Mouse (Mus musculus): ENCODE data around the gene Olfr1417. TPM values are rescaled to one million over a fixed set of nuclear protein-coding genes. Genes with fewer than 3 reads are reported as not detected.
"Not testable (repeated sequence)": the region's sequence is repeated elsewhere in the genome, so short reads cannot be mapped to it uniquely, and the experiment has no call there.

Olfr1417 gene
- polyA plus RNA-seq (2012; rRNA removed) = not detected in 2 replicates

- 86% methylated on average over 4 of the region's 4 CpGs for WGBS
Measured at GRCm38 (mm10) chr19:11839119-11839518, at the start of gene Olfr1417. Olfr1417 (minus strand) TSS chr19:11839219.

GRCm38 (mm10) chr19:11886265-11886664 lies 47.2 kb upstream of the Olfr1417 start, which contains the start of gene Olfr1420:
Olfr1420 (plus strand) TSS chr19:11886565.
- WGBS = 13% methylated on average over 1 of the region's 1 CpGs

More at GRCm38 (mm10) chr19:11839119-11839518, at the start of gene Olfr1417:
- no peak for DNase-seq (ENCODE audit: low read depth, low spot score)

GRCm38 (mm10) chr19:11878404-11878803 lies 39.4 kb upstream of the Olfr1417 start:
- not testable (repeated sequence) for DNase-seq (ENCODE audit: low read depth, low spot score)
- WGBS = 55% methylated on average over 22 of the region's 22 CpGs

More at GRCm38 (mm10) chr19:11886265-11886664, 47.2 kb upstream of the Olfr1417 start, which contains the start of gene Olfr1420:
- no peak for DNase-seq (ENCODE audit: low read depth, low spot score)

GRCm38 (mm10) chr19:11875006-11875405 lies 36.0 kb upstream of the Olfr1417 start, which contains the start of gene Olfr1419:
Olfr1419 (minus strand) TSS chr19:11875106.
- no peak for DNase-seq (ENCODE audit: low read depth, low spot score)
- 23% methylated on average over 1 of the region's 1 CpGs for WGBS

GRCm38 (mm10) chr19:11867837-11868236 lies 28.8 kb upstream of the Olfr1417 start:
- 83% methylated on average over 2 of the region's 2 CpGs for WGBS
- no peak for DNase-seq (ENCODE audit: low read depth, low spot score)

GRCm38 (mm10) chr19:11860966-11861365 lies 21.9 kb upstream of the Olfr1417 start, which contains the start of gene Olfr1418:
Olfr1418 (minus strand) TSS chr19:11861066.
- WGBS = 98% methylated on average over 1 of the region's 1 CpGs
- no peak for DNase-seq (ENCODE audit: low read depth, low spot score)

GRCm38 (mm10) chr19:11856506-11856905 lies 17.5 kb upstream of the Olfr1417 start:
- 65% methylated on average over 6 of the region's 6 CpGs for WGBS
- DNase-seq (ENCODE audit: low read depth, low spot score) = no peak

- 88% methylated on average over 2 of the region's 2 CpGs for WGBS
- DNase-seq (ENCODE audit: low read depth, low spot score) = no peak
Measured at GRCm38 (mm10) chr19:11854821-11855220, 15.8 kb upstream of the Olfr1417 start.

GRCm38 (mm10) chr19:11852652-11853051 lies 13.6 kb upstream of the Olfr1417 start:
- WGBS = 56% methylated on average over 4 of the region's 4 CpGs
- no peak for DNase-seq (ENCODE audit: low read depth, low spot score)

- no peak for DNase-seq (ENCODE audit: low read depth, low spot score)
- WGBS = 85% methylated on average over 4 of the region's 4 CpGs
Measured at GRCm38 (mm10) chr19:11846333-11846732, 7.3 kb upstream of the Olfr1417 start.

- 69% methylated on average over 4 of the region's 4 CpGs for WGBS
- DNase-seq (ENCODE audit: low read depth, low spot score) = no peak
Measured at GRCm38 (mm10) chr19:11823346-11824065, 15.5 kb downstream of the Olfr1417 start.

- 23% methylated on average over 6 of the region's 6 CpGs for WGBS
- DNase-seq (ENCODE audit: low read depth, low spot score) = no peak
Measured at GRCm38 (mm10) chr19:11820211-11820610, 18.8 kb downstream of the Olfr1417 start.

- DNase-seq (ENCODE audit: low read depth, low spot score) = peak; percentile 65
- WGBS = under 1% methylated on average over 15 of the region's 15 CpGs
Measured at GRCm38 (mm10) chr19:11819800-11820199, 19.2 kb downstream of the Olfr1417 start.

GRCm38 (mm10) chr19:11819143-11819700 lies 19.8 kb downstream of the Olfr1417 start, which contains the start of gene Stx3:
Stx3 (minus strand) TSS chr19:11819403.
- no peak for DNase-seq (ENCODE audit: low read depth, low spot score)
- WGBS = under 1% methylated on average over 20 of the region's 20 CpGs

- no peak for DNase-seq (ENCODE audit: low read depth, low spot score)
- WGBS = under 1% methylated on average over 73 of the region's 83 CpGs
Measured at GRCm38 (mm10) chr19:11818199-11819142, 20.5 kb downstream of the Olfr1417 start.

- DNase-seq (ENCODE audit: low read depth, low spot score) = no peak
- 40% methylated on average over 5 of the region's 5 CpGs for WGBS
Measured at GRCm38 (mm10) chr19:11817586-11817985, 21.4 kb downstream of the Olfr1417 start.

- no peak for DNase-seq (ENCODE audit: low read depth, low spot score)
- 68% methylated on average over 6 of the region's 6 CpGs for WGBS
Measured at GRCm38 (mm10) chr19:11816706-11817105, 22.3 kb downstream of the Olfr1417 start.

- WGBS = 68% methylated on average over 6 of the region's 6 CpGs
- no peak for DNase-seq (ENCODE audit: low read depth, low spot score)
Measured at GRCm38 (mm10) chr19:11814742-11815333, 24.2 kb downstream of the Olfr1417 start.

GRCm38 (mm10) chr19:11813649-11814048 lies 25.4 kb downstream of the Olfr1417 start:
- DNase-seq (ENCODE audit: low read depth, low spot score) = no peak
- 64% methylated on average over 8 of the region's 8 CpGs for WGBS

All from large intestine, adult 2 months (tissue).